8 mouse cellular contexts compared by ENCODE assay signal in the genomic region with DNA sequence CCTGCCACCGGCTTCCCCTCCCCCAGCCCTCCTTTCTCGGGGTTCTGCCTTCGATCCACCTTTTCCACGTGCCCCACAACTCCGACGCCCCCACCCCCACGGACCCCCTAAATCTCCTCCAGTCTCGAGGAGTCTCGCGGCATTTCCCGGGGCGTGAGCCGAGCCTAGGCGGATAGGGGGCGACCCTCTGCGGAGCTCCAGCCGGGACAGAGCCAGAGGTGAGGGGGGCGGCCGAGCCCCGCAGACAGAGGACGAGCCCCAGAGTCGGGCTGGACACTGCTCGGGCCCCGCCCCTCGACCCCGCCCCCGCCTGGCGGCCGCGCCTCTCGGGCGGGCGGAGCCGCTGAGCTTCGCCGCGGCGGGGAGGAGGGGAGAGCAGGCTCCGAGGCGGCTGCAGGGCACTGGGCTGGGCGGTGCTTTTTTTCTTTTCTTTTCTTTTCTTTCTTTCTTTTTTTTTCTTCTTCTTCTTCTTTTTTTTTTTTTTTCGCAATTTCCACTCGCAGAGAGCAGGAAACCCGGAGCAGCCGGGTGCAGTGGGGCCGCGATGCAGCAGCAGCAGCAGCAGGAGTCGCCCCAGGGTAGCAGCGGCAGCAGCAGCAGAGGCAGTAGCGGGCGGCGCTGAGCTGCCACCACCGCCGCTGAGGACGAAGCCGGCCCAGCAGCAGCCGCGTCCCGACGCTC. TPM values are rescaled to one million over a fixed set of nuclear protein-coding genes. Genes with fewer than 3 reads are reported as not detected.
A peak's percentile ranks its signal among the peaks of the same experiment; 100 is the strongest.
DNase-seq lines count a peak whose midpoint lies in the region; ATAC-seq and TF ChIP-seq lines count a peak whose summit lies in the region.

Gene Sh3kbp1 (plus strand): TSS at position 366 of the 681 bp plus-strand sequence.

- intact Hi-C loops in heart, postnatal 10 days (cut with DNase I): loop anchor here (1.0 to 5.0 kb wide), 6 partner anchors 80 to 490 kb away; no protein-coding TSS in a partner anchor

- H3K4me2 ChIP-seq in forebrain, embryonic 15.5 days (replicated peaks): peak within 1 kb of the TSS; percentile 60
- H3K4me2 ChIP-seq in liver, postnatal 0 days (ENCODE audit: low read depth, low read length): peak within 1 kb of the TSS; percentile 81
- H3K4me2 ChIP-seq in neural tube, embryonic 13.5 days: peak within 1 kb of the TSS; percentile 62

- peak within 1 kb of the TSS; percentile 82 for H3K27ac ChIP-seq in forebrain, embryonic 15.5 days (replicated peaks)
- H3K27ac ChIP-seq in liver, postnatal 0 days (ENCODE audit: low read depth): peak within 1 kb of the TSS; percentile 51
- peak within 1 kb of the TSS; percentile 77 for H3K27ac ChIP-seq in neural tube, embryonic 13.5 days (replicated peaks)

- no peak for TF ChIP-seq EP300 in liver, postnatal 0 days (IDR thresholded peaks at IDR 0.05; ENCODE audit: low read depth)

- H3K9me3 ChIP-seq in forebrain, embryonic 15.5 days: no peaks in the 10 kb centered on the region
- no peaks in the 10 kb centered on the region for H3K9me3 ChIP-seq in liver, postnatal 0 days (ENCODE audit: low read length)
- no peaks in the 10 kb centered on the region for H3K9me3 ChIP-seq in neural tube, embryonic 13.5 days

- TF ChIP-seq CTCF in liver, postnatal 0 days (IDR thresholded peaks at IDR 0.05; ENCODE audit: low read depth): peak; percentile 48

- peak within 1 kb of the TSS; percentile 73 for H3K4me3 ChIP-seq in forebrain, embryonic 15.5 days
- H3K4me3 ChIP-seq in liver, postnatal 0 days (ENCODE audit: low read depth, low read length): peak within 1 kb of the TSS; percentile 60
- H3K4me3 ChIP-seq in neural tube, embryonic 13.5 days: peak within 1 kb of the TSS; percentile 61

- peak within 1 kb of the TSS; percentile 73 for H3K9ac ChIP-seq in forebrain, embryonic 15.5 days (replicated peaks)
- H3K9ac ChIP-seq in liver, postnatal 0 days (replicated peaks): peak within 1 kb of the TSS; percentile 64
- peak within 1 kb of the TSS; percentile 77 for H3K9ac ChIP-seq in neural tube, embryonic 13.5 days

- H3K27me3 ChIP-seq in forebrain, embryonic 15.5 days: no peaks in the 10 kb centered on the region
- H3K27me3 ChIP-seq in liver, postnatal 0 days (ENCODE audit: insufficient read depth, low read length): 0 out of 2 replicates have a peak, but pooled peaks cover 6% of the 10 kb centered on the region
- peaks cover 5% of the 10 kb centered on the region; the same call in 1 of the 2 replicates for H3K27me3 ChIP-seq in neural tube, embryonic 13.5 days

- peaks cover 4% of the 10 kb centered on the region; the same call in 1 of the 2 replicates for H3K4me1 ChIP-seq in forebrain, embryonic 15.5 days
- peaks cover 6% of the 10 kb centered on the region for H3K4me1 ChIP-seq in liver, postnatal 0 days (ENCODE audit: insufficient read depth)
- H3K4me1 ChIP-seq in neural tube, embryonic 13.5 days (replicated peaks): 0 out of 2 replicates have a peak, but pooled peaks cover 4% of the 10 kb centered on the region

- 15% methylated on average over 43 of the region's 60 CpGs for WGBS in forebrain, embryonic 15.5 days
- 16% methylated on average over 45 of the region's 60 CpGs for WGBS in liver, postnatal 0 days (ENCODE audit: insufficient replicate concordance)
- WGBS in neural tube, embryonic 13.5 days: 16% methylated on average over 48 of the region's 60 CpGs

- H3K36me3 ChIP-seq in forebrain, embryonic 15.5 days: no peaks in the 10 kb centered on the region
- H3K36me3 ChIP-seq in liver, postnatal 0 days (replicated peaks; ENCODE audit: insufficient read depth, low read length): no peaks in the 10 kb centered on the region
- no peaks in the 10 kb centered on the region for H3K36me3 ChIP-seq in neural tube, embryonic 13.5 days

- peak; percentile 30 for DNase-seq in ES-CJ7 (ENCODE audit: low read depth, low spot score)
- DNase-seq in cerebellum, adult 11-12 months: peak; percentile 35
- peak; percentile 73 to 78 for DNase-seq in heart, postnatal 10 days
- peak; percentile 82 to 87 for DNase-seq in kidney, postnatal 4 days
- DNase-seq in liver, postnatal 0 days: peak; percentile 78
- peak; percentile 62 for DNase-seq in testis, postnatal 14 days (ENCODE audit: low spot score)

- ATAC-seq in forebrain, embryonic 15.5 days (replicated peaks): peak; percentile 87
- ATAC-seq in liver, postnatal 0 days: peak; percentile 90
- peak; percentile 80 for ATAC-seq in neural tube, embryonic 13.5 days (ENCODE audit: low read depth)

RNA-seq across cellular contexts. Expression of gene Sh3kbp1, which starts in this region (rescaled TPM):
- 51.6 and 53.7 TPM in 2 replicates for polyA plus RNA-seq in forebrain, embryonic 15.5 days (2015; fragmentation: Nextera tagmentation; extraction: Ambion mirVana)
- total RNA-seq in heart, postnatal 10 days (2021): 100 to 1,000 TPM; 214 to 218 TPM
- polyA plus RNA-seq in liver, postnatal 0 days (2015; fragmentation: Nextera tagmentation; extraction: Ambion mirVana): 9.0 and 9.7 TPM in 2 replicates
- 43.5 and 47.7 TPM in 2 replicates for polyA plus RNA-seq in neural tube, embryonic 13.5 days (2015; fragmentation: Nextera tagmentation; extraction: Ambion mirVana)

Comparison
In these comparisons a context has a peak if more than half of its experiments do, and no peak if none do; other contexts are left out.
1. Peak in every context shown above with its lines: DNase-seq, ATAC-seq, H3K4me3 ChIP-seq and H3K27ac ChIP-seq.
2. DNase-seq: peak in every context shown above with its lines; median percentile 84 in kidney, postnatal 4 days; 78 in liver, postnatal 0 days; 76 in heart, postnatal 10 days; 62 in testis, postnatal 14 days; 35 in cerebellum, adult 11-12 months; 30 in ES-CJ7.